Mouse (Mus musculus) fibroblast of lung, adult 2 months (primary cell): ENCODE measurements at regions not wholly inside any gene's neighbourhood (a gene's known extent, or its start where the extent isn't known, plus 50 kb on each side); places are given as distances from the start of the nearest gene placed in this dataset.
A peak's percentile ranks its signal among the peaks of the same experiment; 100 is the strongest.
"Not testable (repeated sequence)": the region's sequence is repeated elsewhere in the genome, so short reads cannot be mapped to it uniquely, and the experiment has no call there.

Source experiments
- DNase-seq: peaks from one replicate; pipeline ENCODE4 v3.0.0-alpha.2; 2011; ENCODE audit warnings: low read depth

GRCm38 (mm10) chr13:4935940-4936339 is 327.0 kb upstream of the Akr1e1 start:
- DNase-seq, result no peak

- DNase-seq, result no peak
Measured at GRCm38 (mm10) chr13:4939849-4940248, 330.9 kb upstream of the Akr1e1 start.

GRCm38 (mm10) chr13:4942490-4942889 is 333.5 kb upstream of the Akr1e1 start:
- DNase-seq, result not testable (repeated sequence)

- no peak for DNase-seq
Measured at GRCm38 (mm10) chr13:4943046-4943445, 334.1 kb upstream of the Akr1e1 start.

GRCm38 (mm10) chr13:4955384-4955783 is 346.4 kb upstream of the Akr1e1 start:
- DNase-seq, result no peak

GRCm38 (mm10) chr13:4964824-4965223 is 355.9 kb upstream of the Akr1e1 start:
- DNase-seq, result no peak

- DNase-seq, result peak; percentile 33
Measured at GRCm38 (mm10) chr13:4970081-4970892, 361.3 kb upstream of the Akr1e1 start.

GRCm38 (mm10) chr13:4971472-4972067 is 362.6 kb upstream of the Akr1e1 start:
- DNase-seq, result no peak

- no peak for DNase-seq
Measured at GRCm38 (mm10) chr13:4992876-4993275, 383.9 kb upstream of the Akr1e1 start.

- DNase-seq, result no peak
Measured at GRCm38 (mm10) chr13:5008296-5008695, 399.3 kb upstream of the Akr1e1 start.

GRCm38 (mm10) chr13:5022439-5022838 is 413.5 kb upstream of the Akr1e1 start:
- no peak for DNase-seq

- no peak for DNase-seq
Measured at GRCm38 (mm10) chr13:5059859-5060258, 450.9 kb upstream of the Akr1e1 start.

- DNase-seq, result peak; percentile 35
Measured at GRCm38 (mm10) chr13:5060462-5060861, 451.5 kb upstream of the Akr1e1 start.

- no peak for DNase-seq
Measured at GRCm38 (mm10) chr13:5107454-5107853, 498.5 kb upstream of the Akr1e1 start.

GRCm38 (mm10) chr13:5154911-5155310 is 545.9 kb upstream of the Akr1e1 start:
- no peak for DNase-seq

- DNase-seq, result no peak
Measured at GRCm38 (mm10) chr13:5159765-5160684, 551.1 kb upstream of the Akr1e1 start.

GRCm38 (mm10) chr13:5166716-5167115 is 557.7 kb upstream of the Akr1e1 start:
- DNase-seq, result no peak

GRCm38 (mm10) chr13:5178996-5179395 is 570.0 kb upstream of the Akr1e1 start:
- DNase-seq, result no peak

- no peak for DNase-seq
Measured at GRCm38 (mm10) chr13:5179552-5179951, 570.6 kb upstream of the Akr1e1 start.

- not testable (repeated sequence) for DNase-seq
Measured at GRCm38 (mm10) chr13:5185237-5185800, 576.3 kb upstream of the Akr1e1 start.

- DNase-seq, result no peak
Measured at GRCm38 (mm10) chr13:5202736-5203135, 593.8 kb upstream of the Akr1e1 start.

- DNase-seq, result peak; percentile 53
Measured at GRCm38 (mm10) chr13:5204143-5204542, 595.2 kb upstream of the Akr1e1 start.
